Mouse (Mus musculus) heart, postnatal 0 days (tissue): Measurements from ENCODE around the gene Hexim1. TPM values are rescaled to one million over a fixed set of nuclear protein-coding genes. Genes with fewer than 3 reads are reported as not detected.
A peak's percentile ranks its signal among the peaks of the same experiment; 100 is the strongest.

ENCODE experiments used
- ATAC-seq: fragments of 200-750 bp; cut with Nextera tagmentation; 2 replicates; pipeline ENCODE4 v1.8.0; 2017; ENCODE audit warnings: low read depth, moderate number of reproducible peaks, moderate library complexity; ENCODE audit not compliant: insufficient read depth
- DNase-seq: peaks from one replicate; pipeline ENCODE4 v3.0.0-alpha.2; 2016; ENCODE audit warnings: low spot score
- H3K27ac ChIP-seq: fragments of 300-500 bp; sonication (generic); 2 replicates; pipeline ENCODE4 v1.5.1; 2014; ENCODE audit warnings: low read depth, mild to moderate bottlenecking
- H3K27me3 ChIP-seq: fragments of 300-500 bp; sonication (generic); 2 replicates; pipeline ENCODE4 v1.6.1; 2014; ENCODE audit warnings: low read length, mixed read lengths; ENCODE audit not compliant: control insufficient read depth, insufficient read depth
- H3K36me3 ChIP-seq: fragments of 300-500 bp; sonication (generic); replicated peaks from 2 replicates; pipeline ENCODE4 v1.6.1; 2014; ENCODE audit warnings: low read length, mixed read lengths; ENCODE audit not compliant: control insufficient read depth, insufficient read depth
- H3K4me1 ChIP-seq: fragments of 300-500 bp; sonication (generic); 2 replicates; pipeline ENCODE4 v1.6.1; 2014; ENCODE audit warnings: antibody characterized with exemption; ENCODE audit not compliant: control insufficient read depth, insufficient read depth
- H3K4me2 ChIP-seq: fragments of 300-500 bp; sonication (generic); 2 replicates; pipeline ENCODE4 v1.6.1; 2014; ENCODE audit warnings: low read depth, mild to moderate bottlenecking, low read length, moderate library complexity
- H3K4me3 ChIP-seq: fragments of 300-500 bp; sonication (generic); 2 replicates; pipeline ENCODE4 v1.5.1; 2014; ENCODE audit warnings: low read depth, low read length
- H3K9ac ChIP-seq: fragments of 300-500 bp; sonication (generic); replicated peaks from 2 replicates; pipeline ENCODE4 v1.6.1; 2014; ENCODE audit warnings: low read depth, low read length, mixed read lengths
- H3K9me3 ChIP-seq: fragments of 300-500 bp; sonication (generic); replicated peaks from 2 replicates; pipeline ENCODE4 v1.6.1; 2016; ENCODE audit warnings: low read length; ENCODE audit not compliant: control insufficient read depth
- CTCF ChIP-seq: IDR thresholded peaks from 2 replicates; pipeline ENCODE4 v1.5.1; 2016; ENCODE audit warnings: antibody characterized with exemption, control low read depth, low read depth
- EP300 ChIP-seq: IDR thresholded peaks from 2 replicates; pipeline ENCODE4 v1.6.1; 2016; ENCODE audit warnings: antibody characterized with exemption, low read depth
- WGBS: fragments of 180-500 bp; shearing (Covaris S2); extraction: QIAGEN DNeasy Blood & Tissue Kit; methylation state at CpG from one replicate; pipeline ENCODE4 v1.1.7; 2014; 5-methylcytosine and 5-hydroxymethylcytosine counted together
- polyA plus RNA-seq: library from polyadenylated mRNA; unstranded; fragments of >200 nt; fragmentation: Nextera tagmentation; extraction: Ambion mirVana; gene quantifications from 2 replicates; pipeline ENCODE4 v1.2.1, GENCODE M21; 2015
- total RNA-seq: library from RNA; depleted of rRNA; stranded (reverse); fragments of >200 nt; gene quantifications from 2 replicates; pipeline ENCODE4 v1.2.3, GENCODE M21; 2014; ENCODE audit warnings: low replicate concordance

The Hexim1 gene
- total and polyA plus RNA-seq, 2 experiments from 2014 or later = 3.2 to 11.0 TPM

DNA sequence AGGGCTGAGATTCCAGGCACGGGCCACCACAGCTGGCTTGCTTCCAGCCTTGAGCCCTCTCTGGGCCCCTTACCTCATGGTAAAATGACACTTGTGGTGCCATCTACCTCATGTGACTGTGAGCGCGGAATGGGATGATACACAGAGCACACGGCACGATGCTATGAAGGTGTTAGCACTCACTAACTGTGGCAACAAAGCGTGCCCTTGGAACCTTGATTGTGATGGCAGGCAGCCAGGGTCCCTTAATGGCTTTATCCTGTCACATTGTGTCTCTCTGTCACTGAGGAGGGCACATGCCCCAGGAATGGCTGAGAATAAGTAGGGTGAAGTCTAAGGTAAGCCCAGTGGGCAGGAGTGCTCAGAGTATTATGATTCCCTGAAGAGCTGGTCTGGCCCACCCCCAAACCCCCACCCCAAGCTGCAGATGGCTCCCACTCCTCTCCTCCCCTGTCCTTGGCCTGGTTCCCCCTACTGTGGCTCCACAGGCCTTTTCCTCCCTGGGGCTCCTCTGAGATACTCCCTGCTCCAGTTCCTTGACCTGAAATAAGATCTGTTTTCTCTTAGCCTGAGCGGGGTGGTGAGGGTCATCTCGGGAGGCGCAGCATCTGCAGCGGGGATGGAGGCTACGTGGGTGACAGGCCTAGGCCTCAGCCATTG, 17.4 kb upstream of the Hexim1 start:
- ATAC-seq (no peak), DNase-seq (peak; percentile 72)
- WGBS = 37% methylated on average over 11 of the region's 11 CpGs
- H3K4me3 ChIP-seq = no peak overlapping the region
- H3K36me3 ChIP-seq = no peaks in the 10 kb centered on the region
- peak; percentile 74 for TF ChIP-seq EP300
- TF ChIP-seq CTCF = no peak
- H3K27me3 ChIP-seq = no peaks in the 10 kb centered on the region
- no peaks in the 10 kb centered on the region for H3K9me3 ChIP-seq
- peak overlapping the region; percentile 97 for H3K27ac ChIP-seq
- peaks cover 62% of the 10 kb centered on the region for H3K4me1 ChIP-seq
- no peak overlapping the region for H3K4me2 ChIP-seq
- peak overlapping the region; percentile 19; the same call in 1 of the 2 replicates for H3K9ac ChIP-seq

DNA sequence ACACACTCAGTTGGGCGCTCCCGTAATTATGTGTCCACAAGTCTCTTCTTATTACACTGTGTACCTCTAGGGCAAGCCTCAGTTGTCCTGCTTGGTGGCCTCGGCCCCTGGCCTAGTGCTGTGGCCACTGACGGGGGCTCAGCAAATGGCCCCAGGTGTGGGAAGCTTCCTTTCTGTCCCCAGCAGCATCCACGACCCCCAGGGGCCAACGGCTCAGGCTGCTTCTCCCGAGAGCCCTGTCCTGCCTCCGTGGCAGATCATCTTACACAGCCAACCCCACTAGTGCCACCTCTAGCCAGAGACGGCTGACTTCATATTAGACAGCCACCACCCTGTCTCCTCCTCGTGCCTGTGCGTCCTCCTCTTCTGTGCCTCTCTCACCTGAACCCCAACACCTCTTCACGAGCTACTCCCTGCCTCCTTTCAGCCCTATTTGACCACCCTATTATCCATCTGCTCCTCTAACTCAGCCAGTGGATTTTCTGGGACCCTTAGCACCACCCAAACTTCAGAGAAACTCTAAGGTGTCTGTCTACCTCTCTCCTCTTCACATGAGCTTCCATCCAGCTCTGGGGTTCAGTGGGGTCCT, 16.6 kb upstream of the Hexim1 start:
- Histone ChIP-seq H3K4me2 (peak overlapping the region; percentile 10; the same call in 1 of the 2 replicates), H3K27me3 (no peaks in the 10 kb centered on the region), H3K4me3 (no peak overlapping the region), H3K27ac (peak overlapping the region; percentile 97), H3K9me3 (no peaks in the 10 kb centered on the region), H3K4me1 (peaks cover 57% of the 10 kb centered on the region), H3K9ac (no peak overlapping the region; the same call in 1 of the 2 replicates), H3K36me3 (no peaks in the 10 kb centered on the region)
- DNase-seq = no peak
- WGBS = 62% methylated on average over 12 of the region's 12 CpGs
- ATAC-seq = no peak
- TF ChIP-seq EP300 (no peak), CTCF (no peak)

DNA sequence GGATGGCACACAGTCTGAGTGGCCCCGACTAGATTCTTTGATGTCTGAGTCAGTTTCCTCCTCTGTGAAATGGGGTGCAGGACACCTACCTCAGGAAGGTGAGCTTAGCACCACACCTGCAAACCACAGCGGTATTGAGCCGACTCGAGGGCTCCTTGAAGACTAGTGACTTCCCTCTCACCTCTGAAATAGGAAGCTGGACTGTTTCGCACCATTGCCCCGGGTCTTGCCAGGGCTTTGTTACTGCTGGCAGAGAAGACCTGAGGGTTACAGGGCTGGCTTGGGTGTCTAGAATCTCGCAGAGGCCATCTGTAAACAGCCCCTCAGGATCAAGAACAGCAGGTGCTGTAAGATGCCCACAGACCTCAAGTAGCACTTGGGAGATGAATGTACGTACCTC, 15.7 kb upstream of the Hexim1 start:
- DNase-seq = no peak
- Histone ChIP-seq H3K4me3 (peak overlapping the region; percentile 74), H3K27me3 (no peaks in the 10 kb centered on the region), H3K9ac (no peak overlapping the region), H3K9me3 (no peaks in the 10 kb centered on the region), H3K4me2 (peak overlapping the region; percentile 82), H3K36me3 (no peaks in the 10 kb centered on the region), H3K27ac (no peak overlapping the region), H3K4me1 (peaks cover 48% of the 10 kb centered on the region)
- no peak for TF ChIP-seq CTCF
- no peak for TF ChIP-seq EP300
- WGBS = 68% methylated on average over 8 of the region's 8 CpGs
- no peak for ATAC-seq

DNA sequence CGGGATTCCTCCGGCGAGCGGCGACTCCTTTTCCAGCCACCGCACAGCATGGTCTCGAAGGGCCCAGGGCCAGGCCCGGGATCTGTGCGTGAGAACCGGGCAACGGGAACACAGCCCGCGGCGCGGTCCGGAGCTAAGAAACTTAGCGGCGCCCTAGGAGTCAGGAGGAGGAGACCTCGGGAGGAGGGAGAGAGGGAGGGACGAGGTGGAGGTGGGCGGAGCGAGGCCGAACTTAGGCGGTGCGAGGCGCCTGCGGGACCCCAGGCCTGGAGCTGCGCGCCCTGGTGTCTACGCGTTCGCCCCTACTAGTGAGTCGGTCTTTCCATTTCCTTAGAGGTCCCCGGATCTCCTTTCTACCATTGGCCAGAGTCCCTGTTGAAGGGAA, 14.6 kb upstream of the Hexim1 start, which contains the start of the genes Plcd3 and Acbd4:
Gene Plcd3, minus strand, starts transcription at position 178 of the 385 bp plus-strand sequence.
Gene Acbd4, plus strand, starts transcription at position 202 of the 385 bp plus-strand sequence.
- peak within 1 kb of the TSS; percentile 71 for H3K9ac ChIP-seq
- H3K27ac ChIP-seq = peak within 1 kb of the TSS; percentile 61
- no peaks in the 10 kb centered on the region; the same call in 1 of the 2 replicates for H3K36me3 ChIP-seq
- DNase-seq = peak; percentile 75
- H3K4me1 ChIP-seq = peaks cover 39% of the 10 kb centered on the region
- peak within 1 kb of the TSS; percentile 82 for H3K4me2 ChIP-seq
- under 1% methylated on average over 33 of the region's 34 CpGs for WGBS
- peak within 1 kb of the TSS; percentile 74 for H3K4me3 ChIP-seq
- H3K27me3 ChIP-seq = no peaks in the 10 kb centered on the region
- TF ChIP-seq EP300 (no peak), CTCF (no peak; the same call in 1 of the 2 replicates)
- ATAC-seq = peak; percentile 12; the same call in 1 of the 2 replicates
- H3K9me3 ChIP-seq = no peaks in the 10 kb centered on the region

DNA sequence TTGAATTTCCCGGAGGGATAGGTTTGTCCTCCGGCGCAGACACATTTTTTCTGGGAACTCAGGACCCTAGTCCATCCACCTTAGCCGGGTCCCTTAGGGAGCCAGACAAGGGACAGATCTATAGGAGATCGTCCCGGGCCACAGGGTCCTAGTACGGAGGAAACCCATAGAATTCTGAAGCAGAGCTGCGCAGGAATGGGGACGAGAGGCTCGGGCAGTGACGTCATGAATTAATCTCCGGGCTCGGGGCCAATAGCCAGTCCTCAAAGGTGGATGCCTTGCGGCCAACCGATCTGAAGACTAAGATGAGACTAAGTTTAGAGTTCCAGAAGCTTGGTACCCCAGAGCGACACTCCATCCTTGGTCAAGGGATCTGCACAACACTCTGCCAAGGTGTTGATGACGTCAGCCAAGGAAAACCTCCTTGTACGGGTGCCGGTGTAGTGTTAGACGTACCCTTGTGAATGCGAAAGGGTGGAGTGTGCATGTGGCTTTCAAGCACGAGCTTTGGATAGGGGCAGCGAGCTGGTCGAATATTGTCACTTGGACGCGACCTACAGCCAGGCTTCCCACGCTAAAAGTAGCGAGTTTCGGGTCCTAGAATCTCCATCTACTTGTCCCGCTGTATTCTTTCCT, 14.0 kb upstream of the Hexim1 start:
- H3K4me1 ChIP-seq = peaks cover 36% of the 10 kb centered on the region
- peak; percentile 15; the same call in 1 of the 2 replicates for ATAC-seq
- DNase-seq = peak; percentile 77
- H3K27me3 ChIP-seq = no peaks in the 10 kb centered on the region
- H3K36me3 ChIP-seq = no peaks in the 10 kb centered on the region; the same call in 1 of the 2 replicates
- H3K9me3 ChIP-seq = no peaks in the 10 kb centered on the region
- WGBS = 1% methylated on average over 30 of the region's 30 CpGs
- H3K9ac ChIP-seq = peak overlapping the region; percentile 71
- H3K4me3 ChIP-seq = peak overlapping the region; percentile 74
- peak overlapping the region; percentile 61 for H3K27ac ChIP-seq
- H3K4me2 ChIP-seq = peak overlapping the region; percentile 82
- TF ChIP-seq CTCF = no peak
- no peak; the same call in 1 of the 2 replicates for TF ChIP-seq EP300
